Mouse (Mus musculus): Measurements from ENCODE around the gene Atp7a.

- no peak for TF ChIP-seq CTCF (conservative IDR thresholded peaks at IDR 0.05; ENCODE audit: low read length)
- TF ChIP-seq POU5F1 (IDR thresholded peaks at IDR 0.05; ENCODE audit: borderline replicate concordance, low read length), result no peak
These were observed 18.9 kb downstream of the Atp7a start for GRCm38 (mm10) chrX:106045928-106046327.
